Mouse (Mus musculus): ENCODE results near the gene Vamp2. TPM values are rescaled to one million over a fixed set of nuclear protein-coding genes. Genes with fewer than 3 reads are reported as not detected.
A peak's percentile ranks its signal among the peaks of the same experiment; 100 is the strongest.

The Vamp2 gene
- polyA plus RNA-seq, 1 experiment from 2014 or later, result 174 TPM

DNA sequence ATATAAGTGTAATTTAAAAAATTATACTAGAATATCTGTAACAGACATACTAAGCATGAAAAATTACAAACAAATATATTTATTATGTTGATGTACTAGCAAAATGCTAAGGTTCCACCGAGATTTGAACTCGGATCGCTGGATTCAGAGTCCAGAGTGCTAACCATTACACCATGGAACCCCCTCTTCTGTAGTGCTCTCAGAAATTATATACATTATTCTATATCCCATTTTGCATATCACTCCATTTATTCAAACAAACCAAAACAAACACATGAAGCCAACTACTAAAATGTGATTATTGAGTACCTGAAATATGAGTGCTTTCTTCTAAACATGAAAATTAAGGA, 36.2 kb downstream of the Vamp2 start:
- Histone ChIP-seq H3K9ac (no peak overlapping the region), H3K27me3 (replicated peaks) (peaks cover 15% of the 10 kb centered on the region; the same call in 1 of the 2 replicates), H3K4me2 (replicated peaks) (peak overlapping the region; percentile 97; the same call in 1 of the 2 replicates), H3K4me1 (peaks cover 31% of the 10 kb centered on the region), H3K9me3 (no peaks in the 10 kb centered on the region), H3K4me3 (no peak overlapping the region), H3K27ac (no peak overlapping the region), H3K36me3 (no peaks in the 10 kb centered on the region)
- WGBS, result under 1% methylated on average over 3 of the region's 3 CpGs
- peak; percentile 46; the same call in 1 of the 2 replicates for ATAC-seq (ENCODE audit: low FRiP score, low read depth)

DNA sequence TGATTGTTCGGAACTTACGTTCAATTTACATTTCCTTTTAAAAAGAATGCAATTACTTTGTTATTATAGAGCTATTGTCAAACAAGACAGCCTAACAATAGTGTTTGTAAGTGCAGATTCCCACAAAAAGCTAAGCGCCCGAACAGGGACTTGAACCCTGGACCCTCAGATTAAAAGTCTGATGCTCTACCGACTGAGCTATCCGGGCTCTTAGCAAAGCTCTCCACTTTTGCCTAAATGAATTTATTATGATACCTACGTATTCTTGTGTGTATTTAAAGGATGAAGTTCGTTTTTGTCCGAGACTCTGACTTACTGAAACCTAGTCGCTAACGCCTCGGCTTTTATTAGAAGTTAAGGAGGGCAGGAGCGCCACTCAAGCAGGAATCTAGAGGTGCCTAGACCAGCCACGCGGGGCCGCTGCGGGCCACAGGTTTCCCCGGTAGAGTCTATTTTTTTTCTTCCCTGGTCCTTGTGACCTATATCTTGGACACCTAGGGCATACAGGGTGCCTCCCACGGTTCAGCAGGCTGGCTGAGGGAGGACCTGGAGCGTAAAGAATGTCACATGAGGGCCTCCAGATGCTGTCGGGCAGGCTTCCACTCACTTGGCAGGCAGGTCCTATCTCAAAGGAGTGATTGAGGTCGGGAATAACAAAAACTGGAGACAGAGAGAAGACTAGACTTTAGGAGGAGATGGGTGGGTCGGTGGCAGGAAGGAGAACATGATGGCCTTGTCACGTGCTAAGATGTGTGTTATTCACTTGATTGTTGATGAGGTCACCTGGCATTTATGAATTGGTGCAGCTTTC, 37.0 kb downstream of the Vamp2 start:
- Histone ChIP-seq H3K4me1 (peaks cover 24% of the 10 kb centered on the region), H3K9me3 (no peaks in the 10 kb centered on the region), H3K27ac (no peak overlapping the region), H3K9ac (peak overlapping the region; percentile 49), H3K36me3 (no peaks in the 10 kb centered on the region), H3K4me3 (peak overlapping the region; percentile 57), H3K4me2 (replicated peaks) (peak overlapping the region; percentile 88), H3K27me3 (replicated peaks) (peaks cover 11% of the 10 kb centered on the region; the same call in 1 of the 2 replicates)
- ATAC-seq (ENCODE audit: low FRiP score, low read depth), result no peak
- WGBS, result under 1% methylated on average over 24 of the region's 24 CpGs

- Histone ChIP-seq H3K27ac (no peak within 1 kb of the TSS), H3K36me3 (no peaks in the 10 kb centered on the region), H3K9me3 (no peaks in the 10 kb centered on the region), H3K4me1 (peaks cover 19% of the 10 kb centered on the region), H3K4me3 (peak within 1 kb of the TSS; percentile 57), H3K4me2 (replicated peaks) (peak within 1 kb of the TSS; percentile 88), H3K9ac (peak within 1 kb of the TSS; percentile 49), H3K27me3 (replicated peaks) (peaks cover 7% of the 10 kb centered on the region; the same call in 1 of the 2 replicates)
- WGBS, result 3% methylated on average over 3 of the region's 3 CpGs
- no peak for ATAC-seq (ENCODE audit: low FRiP score, low read depth)
Observed at GRCm38 (mm10) chr11:69125852-69125918, 37.4 kb downstream of the Vamp2 start, which contains the start of gene Aloxe3. Aloxe3 (plus strand) TSS chr11:69125896.

DNA sequence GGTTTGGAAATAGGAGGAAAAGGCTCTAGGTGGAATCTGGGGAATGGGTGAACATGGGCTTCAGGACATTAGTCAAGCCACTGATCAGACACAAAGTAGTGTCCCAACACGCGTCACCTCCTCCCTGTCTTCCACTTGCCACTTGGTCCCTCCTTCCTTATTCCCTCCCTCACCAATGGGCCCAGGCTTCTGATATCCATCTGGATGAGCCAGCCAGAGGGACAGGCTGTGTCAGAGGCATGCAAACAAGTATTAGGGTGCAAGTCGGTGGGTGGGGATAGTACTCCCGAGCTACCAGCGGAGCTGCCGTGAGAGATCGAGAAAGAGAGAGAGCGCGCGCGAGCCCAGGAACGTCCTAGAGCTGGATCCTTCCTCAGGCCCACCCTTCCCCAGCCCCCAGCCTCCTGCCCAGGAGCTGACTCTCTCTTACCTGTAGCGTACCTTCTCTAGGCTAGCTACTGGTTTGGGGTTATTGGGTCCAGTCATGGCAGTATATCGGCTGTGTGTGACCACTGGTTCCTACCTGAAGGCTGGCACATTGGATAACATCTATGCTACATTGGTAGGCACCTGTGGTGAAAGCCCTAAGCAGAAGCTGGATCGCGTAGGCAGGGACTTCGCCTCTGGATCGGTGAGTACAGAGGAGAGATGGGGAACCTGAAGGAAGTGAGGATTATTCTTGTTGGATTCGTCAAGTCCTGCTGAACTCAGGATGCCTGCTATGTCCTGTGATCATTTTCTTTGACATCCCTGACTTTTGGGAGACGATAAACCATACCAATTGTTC, 37.8 kb downstream of the Vamp2 start:
- peak overlapping the region; percentile 57 for H3K4me3 ChIP-seq
- H3K9ac ChIP-seq, result peak overlapping the region; percentile 49
- no peak overlapping the region for H3K27ac ChIP-seq
- H3K36me3 ChIP-seq, result no peaks in the 10 kb centered on the region
- H3K27me3 ChIP-seq (replicated peaks), result peaks cover 7% of the 10 kb centered on the region; the same call in 1 of the 2 replicates
- H3K4me2 ChIP-seq (replicated peaks), result peak overlapping the region; percentile 88
- H3K9me3 ChIP-seq, result no peaks in the 10 kb centered on the region
- no peak for ATAC-seq (ENCODE audit: low FRiP score, low read depth)
- WGBS, result 11% methylated on average over 20 of the region's 20 CpGs
- H3K4me1 ChIP-seq, result peaks cover 15% of the 10 kb centered on the region

DNA sequence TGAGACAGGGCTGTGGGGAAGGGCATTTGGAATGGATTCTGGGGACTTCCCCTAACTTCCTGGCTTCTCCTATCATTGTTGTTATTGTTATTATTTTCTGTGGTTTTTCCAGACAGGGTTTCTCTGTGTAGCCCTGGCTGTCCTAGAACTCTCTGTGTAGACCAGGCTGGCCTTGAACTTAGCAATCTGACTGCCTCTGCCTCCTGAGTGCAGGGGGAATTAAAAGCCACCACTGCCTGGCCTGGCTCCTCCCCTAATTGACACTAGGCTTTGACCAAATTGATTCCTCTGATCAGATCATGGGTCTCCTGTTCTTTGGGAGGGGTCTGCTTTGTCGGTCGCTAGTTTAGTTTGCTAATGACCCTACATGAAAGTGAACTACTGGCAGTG, 38.4 kb downstream of the Vamp2 start:
- 46% methylated on average over 2 of the region's 2 CpGs for WGBS
- H3K27me3 ChIP-seq (replicated peaks), result peaks cover 7% of the 10 kb centered on the region; the same call in 1 of the 2 replicates
- H3K4me1 ChIP-seq, result peaks cover 10% of the 10 kb centered on the region
- no peaks in the 10 kb centered on the region for H3K9me3 ChIP-seq
- no peak for ATAC-seq (ENCODE audit: low FRiP score, low read depth)
- H3K36me3 ChIP-seq, result no peaks in the 10 kb centered on the region
- no peak overlapping the region for H3K27ac ChIP-seq
- no peak overlapping the region; the same call in 1 of the 2 replicates for H3K4me3 ChIP-seq
- H3K9ac ChIP-seq, result no peak overlapping the region
- H3K4me2 ChIP-seq (replicated peaks), result peak overlapping the region; percentile 88

DNA sequence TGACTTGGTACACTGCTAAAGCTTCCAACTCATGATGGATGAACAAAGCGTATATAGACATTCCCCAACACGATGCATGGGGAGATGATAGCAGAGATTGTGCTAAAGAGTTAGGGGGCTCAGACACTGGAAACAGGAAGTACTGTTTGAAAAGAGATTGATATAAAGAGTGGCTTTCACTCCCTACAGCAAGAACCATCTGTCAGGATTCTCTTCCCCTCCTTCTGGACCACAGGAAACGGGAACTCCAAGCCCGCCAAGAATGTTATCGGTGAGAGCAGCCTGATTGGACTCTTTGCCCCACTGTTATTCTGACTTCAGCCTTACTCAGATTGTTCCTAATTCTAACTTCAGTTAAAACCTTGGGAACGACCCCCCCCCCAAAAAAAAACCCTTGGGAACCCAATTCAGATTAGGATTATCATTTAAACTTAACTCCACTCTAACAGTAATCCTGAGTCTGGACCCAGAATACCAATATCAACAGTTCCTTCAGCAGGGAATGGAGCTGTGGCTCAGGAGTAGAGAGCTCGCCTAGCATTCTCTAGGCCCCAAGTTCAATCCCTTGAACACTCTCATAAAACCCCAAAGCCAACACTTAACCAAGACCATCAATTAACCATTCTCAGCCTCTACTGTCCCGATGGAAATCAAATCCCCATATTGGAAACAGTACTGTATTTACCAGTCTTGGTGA, 40.3 kb downstream of the Vamp2 start:
- H3K4me2 ChIP-seq (replicated peaks), result no peak overlapping the region
- H3K27ac ChIP-seq, result no peak overlapping the region
- peaks cover 9% of the 10 kb centered on the region for H3K27me3 ChIP-seq (replicated peaks)
- ATAC-seq (ENCODE audit: low FRiP score, low read depth), result no peak
- H3K9me3 ChIP-seq, result no peaks in the 10 kb centered on the region
- H3K36me3 ChIP-seq, result no peaks in the 10 kb centered on the region
- no peak overlapping the region for H3K4me3 ChIP-seq
- no peak overlapping the region for H3K9ac ChIP-seq
- WGBS, result 78% methylated on average over 8 of the region's 8 CpGs
- peaks cover 12% of the 10 kb centered on the region for H3K4me1 ChIP-seq

- peaks cover 7% of the 10 kb centered on the region; the same call in 1 of the 2 replicates for H3K27me3 ChIP-seq (replicated peaks)
- H3K4me1 ChIP-seq, result peaks cover 8% of the 10 kb centered on the region
- H3K4me2 ChIP-seq (replicated peaks), result peak overlapping the region; percentile 73
- ATAC-seq (ENCODE audit: low FRiP score, low read depth), result no peak
- no peak overlapping the region for H3K27ac ChIP-seq
- H3K9ac ChIP-seq, result peak overlapping the region; percentile 52; the same call in 1 of the 2 replicates
- no peaks in the 10 kb centered on the region for H3K9me3 ChIP-seq
- WGBS, result 22% methylated on average over 5 of the region's 5 CpGs
- H3K4me3 ChIP-seq, result peak overlapping the region; percentile 39
- no peaks in the 10 kb centered on the region for H3K36me3 ChIP-seq
Observed at GRCm38 (mm10) chr11:69133566-69133922, 45.3 kb downstream of the Vamp2 start.

DNA sequence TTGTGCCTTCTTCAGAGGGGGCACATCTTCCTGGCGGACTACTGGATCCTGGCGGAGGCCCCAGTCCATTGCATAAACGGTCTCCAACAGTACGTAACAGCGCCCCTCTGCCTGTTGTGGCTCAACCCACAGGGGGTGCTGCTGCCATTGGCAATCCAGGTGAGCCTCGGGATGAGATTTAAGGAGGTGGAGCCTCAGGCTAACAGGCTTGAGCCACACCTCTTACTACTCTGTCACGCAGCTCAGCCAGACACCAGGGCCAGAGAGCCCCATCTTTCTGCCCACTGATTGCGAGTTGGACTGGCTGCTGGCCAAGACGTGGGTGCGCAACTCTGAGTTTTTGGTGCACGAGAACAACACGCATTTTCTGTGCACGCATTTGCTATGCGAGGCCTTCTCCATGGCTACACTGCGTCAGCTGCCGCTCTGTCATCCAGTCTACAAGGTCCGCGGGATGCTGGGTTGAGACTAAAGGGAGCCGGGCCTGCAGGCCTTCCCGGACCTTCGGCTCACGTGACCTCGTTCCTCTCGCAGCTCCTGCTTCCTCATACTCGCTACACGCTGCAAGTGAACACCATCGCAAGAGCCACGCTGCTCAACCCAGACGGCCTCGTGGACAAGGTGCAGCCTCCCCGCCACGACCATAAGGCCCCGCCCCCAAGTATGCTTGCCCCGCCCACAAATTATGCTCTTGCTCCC, 45.8 kb downstream of the Vamp2 start:
- Histone ChIP-seq H3K4me2 (replicated peaks) (peak overlapping the region; percentile 73), H3K9me3 (no peaks in the 10 kb centered on the region), H3K9ac (peak overlapping the region; percentile 52), H3K4me1 (peaks cover 8% of the 10 kb centered on the region), H3K36me3 (no peaks in the 10 kb centered on the region), H3K4me3 (peak overlapping the region; percentile 39), H3K27ac (no peak overlapping the region), H3K27me3 (replicated peaks) (peaks cover 7% of the 10 kb centered on the region; the same call in 1 of the 2 replicates)
- 3% methylated on average over 34 of the region's 34 CpGs for WGBS
- ATAC-seq (ENCODE audit: low FRiP score, low read depth), result peak; percentile 44; the same call in 1 of the 2 replicates

GRCm38 (mm10) chr11:69134622-69134968, 46.3 kb downstream of the Vamp2 start:
- H3K9ac ChIP-seq, result no peak overlapping the region
- H3K4me1 ChIP-seq, result peaks cover 8% of the 10 kb centered on the region
- peak overlapping the region; percentile 73 for H3K4me2 ChIP-seq (replicated peaks)
- H3K4me3 ChIP-seq, result peak overlapping the region; percentile 39
- H3K27ac ChIP-seq, result no peak overlapping the region
- no peaks in the 10 kb centered on the region for H3K36me3 ChIP-seq
- 0 out of 2 replicates have a peak, but pooled peaks have one; percentile 21 for ATAC-seq (ENCODE audit: low FRiP score, low read depth)
- no peaks in the 10 kb centered on the region for H3K9me3 ChIP-seq
- 31% methylated on average over 8 of the region's 8 CpGs for WGBS
- peaks cover 7% of the 10 kb centered on the region; the same call in 1 of the 2 replicates for H3K27me3 ChIP-seq (replicated peaks)

- Histone ChIP-seq H3K27ac (no peak overlapping the region), H3K9me3 (no peaks in the 10 kb centered on the region), H3K4me3 (no peak overlapping the region), H3K4me1 (peaks cover 8% of the 10 kb centered on the region), H3K36me3 (no peaks in the 10 kb centered on the region), H3K9ac (no peak overlapping the region), H3K27me3 (replicated peaks) (peaks cover 7% of the 10 kb centered on the region; the same call in 1 of the 2 replicates), H3K4me2 (replicated peaks) (no peak overlapping the region)
- 90% methylated on average over 6 of the region's 6 CpGs for WGBS
- ATAC-seq (ENCODE audit: low FRiP score, low read depth), result no peak
Observed at GRCm38 (mm10) chr11:69135361-69135760, 47.1 kb downstream of the Vamp2 start.

All from neural tube, embryonic 12.5 days (tissue).